Mouse (Mus musculus) E14TG2a.4 (cell line): ENCODE measurements around the gene Ctcf.

Experiments used
- CTCF ChIP-seq: conservative IDR thresholded peaks from 2 replicates; pipeline ENCODE4 v1.5.1; 2014; ENCODE audit warnings: low read length
- NANOG ChIP-seq: IDR thresholded peaks from 2 replicates; pipeline ENCODE4 v1.6.1; 2014; ENCODE audit warnings: borderline replicate concordance, low read length, mixed read lengths

GRCm38 (mm10) chr8:105727397-105728124 lies 91.2 kb downstream of the Ctcf start:
- TF ChIP-seq CTCF = no peak
- no peak for TF ChIP-seq NANOG
